Comparison of ENCODE assay signal across 9 mouse cellular contexts in genomic region chr17:87522500-87523091, GRCm38 (mm10).
DNase-seq lines count a peak whose midpoint lies in the region; ATAC-seq and TF ChIP-seq lines count a peak whose summit lies in the region.
"Had no signal": no experiment of that assay in that cellular context is flagged by ENCODE, and none has a peak within 500 bp of the region (broad histone marks: within the 10 kb centered on the region; RNA-seq: fewer than 3 reads in every experiment).

No protein-coding gene starts in this region.

- peak; percentile 20; the same call in 1 of the 2 replicates for ATAC-seq in kidney, postnatal 0 days (replicated peaks; ENCODE audit: low FRiP score, low read depth)
- ATAC-seq in hindbrain, embryonic 15.5 days (ENCODE audit: low FRiP score, low read depth): peak; percentile 46; the same call in 1 of the 2 replicates
- ATAC-seq in midbrain, embryonic 14.5 days (ENCODE audit: low FRiP score, low TSS enrichment): no peak; the same call in 1 of the 2 replicates
- ATAC-seq: Patski had no signal

- no peak overlapping the region for H3K9ac ChIP-seq in kidney, postnatal 0 days (ENCODE audit: low read depth, low read length)
- no peak overlapping the region for H3K9ac ChIP-seq in hindbrain, embryonic 15.5 days
- no peak overlapping the region; the same call in 1 of the 2 replicates for H3K9ac ChIP-seq in midbrain, embryonic 14.5 days (replicated peaks; ENCODE audit: low read length)

- TF ChIP-seq CTCF in kidney, postnatal 0 days (IDR thresholded peaks at IDR 0.05; ENCODE audit: low read depth): no peak; the same call in 1 of the 2 replicates

- H3K36me3 ChIP-seq in kidney, postnatal 0 days (ENCODE audit: insufficient read depth, low read length): no peaks in the 10 kb centered on the region
- H3K36me3 ChIP-seq in embryonic facial prominence, embryonic 10.5 days (replicated peaks): no peaks in the 10 kb centered on the region
- no peaks in the 10 kb centered on the region for H3K36me3 ChIP-seq in hindbrain, embryonic 15.5 days
- H3K36me3 ChIP-seq in midbrain, embryonic 14.5 days (ENCODE audit: control insufficient read depth, insufficient read depth, low read length): no peaks in the 10 kb centered on the region

- no peaks in the 10 kb centered on the region; the same call in 1 of the 2 replicates for H3K4me1 ChIP-seq in kidney, postnatal 0 days (replicated peaks; ENCODE audit: insufficient read depth, low read length)
- peaks cover 26% of the 10 kb centered on the region for H3K4me1 ChIP-seq in embryonic facial prominence, embryonic 10.5 days
- H3K4me1 ChIP-seq in hindbrain, embryonic 15.5 days (replicated peaks): peaks cover 20% of the 10 kb centered on the region
- peaks cover 18% of the 10 kb centered on the region for H3K4me1 ChIP-seq in midbrain, embryonic 14.5 days (ENCODE audit: control insufficient read depth, insufficient read depth, low read length)

- 26% methylated on average over 8 of the region's 8 CpGs for WGBS in kidney, postnatal 0 days
- WGBS in embryonic facial prominence, embryonic 10.5 days: 13% methylated on average over 8 of the region's 8 CpGs
- WGBS in hindbrain, embryonic 15.5 days: 13% methylated on average over 8 of the region's 8 CpGs
- whole genome bisulfite sequencing in midbrain, embryonic 14.5 days: 9% methylated on average over 8 of the region's 8 CpGs

- peak; percentile 45 for DNase-seq in kidney, postnatal 0 days (ENCODE audit: low spot score)
- DNase-seq in kidney, adult 8-10 months: no peak
- no peak for DNase-seq in embryonic facial prominence, embryonic 10.5 days (ENCODE audit: low spot score)
- peak; percentile 58 for DNase-seq in midbrain, embryonic 14.5 days
- no peak for DNase-seq in Muller cell, postnatal 12 days (ENCODE audit: inconsistent ontology term)
- DNase-seq in kidney, adult 11 months: no peak
- no peak for DNase-seq in adrenal gland, postnatal 10 days

- no peak overlapping the region for H3K27ac ChIP-seq in kidney, postnatal 0 days
- H3K27ac ChIP-seq in embryonic facial prominence, embryonic 10.5 days (replicated peaks): peak overlapping the region; percentile 75
- peak overlapping the region; percentile 76 for H3K27ac ChIP-seq in hindbrain, embryonic 15.5 days (replicated peaks)
- peak overlapping the region; percentile 80 for H3K27ac ChIP-seq in midbrain, embryonic 14.5 days (replicated peaks; ENCODE audit: low read depth, low read length)

- no peaks in the 10 kb centered on the region for H3K27me3 ChIP-seq in kidney, postnatal 0 days (ENCODE audit: insufficient read depth, low read length)
- H3K27me3 ChIP-seq in embryonic facial prominence, embryonic 10.5 days (replicated peaks; ENCODE audit: low read depth, poor library complexity, severe bottlenecking): peaks cover 26% of the 10 kb centered on the region
- H3K27me3 ChIP-seq in hindbrain, embryonic 15.5 days: no peaks in the 10 kb centered on the region
- H3K27me3 ChIP-seq in midbrain, embryonic 14.5 days (ENCODE audit: control insufficient read depth, insufficient read depth, low read length): no peaks in the 10 kb centered on the region
- H3K27me3 ChIP-seq: Patski had no signal

- H3K9me3 ChIP-seq in kidney, postnatal 0 days (replicated peaks; ENCODE audit: low read length): no peaks in the 10 kb centered on the region
- no peaks in the 10 kb centered on the region for H3K9me3 ChIP-seq in embryonic facial prominence, embryonic 10.5 days
- no peaks in the 10 kb centered on the region for H3K9me3 ChIP-seq in hindbrain, embryonic 15.5 days
- no peaks in the 10 kb centered on the region for H3K9me3 ChIP-seq in midbrain, embryonic 14.5 days (ENCODE audit: control insufficient read depth, low read length)

- H3K4me2 ChIP-seq in kidney, postnatal 0 days (ENCODE audit: low read length): no peak overlapping the region
- no peak overlapping the region for H3K4me2 ChIP-seq in hindbrain, embryonic 15.5 days
- H3K4me2 ChIP-seq in midbrain, embryonic 14.5 days (ENCODE audit: low read length): no peak overlapping the region

- no peak overlapping the region for H3K4me3 ChIP-seq in kidney, postnatal 0 days (replicated peaks; ENCODE audit: low read depth, low read length)
- no peak overlapping the region for H3K4me3 ChIP-seq in embryonic facial prominence, embryonic 10.5 days
- H3K4me3 ChIP-seq in hindbrain, embryonic 15.5 days: no peak overlapping the region
- H3K4me3 ChIP-seq in midbrain, embryonic 14.5 days (replicated peaks; ENCODE audit: low read depth, low read length): no peak overlapping the region

Comparison
In these comparisons a context has a peak if more than half of its experiments do, and no peak if none do; other contexts are left out.
1. DNase-seq: peak in kidney, postnatal 0 days (single experiment) and midbrain, embryonic 14.5 days (single experiment); none in kidney, adult 8-10 months (0 of 2), embryonic facial prominence, embryonic 10.5 days (single experiment), Muller cell, postnatal 12 days (single experiment), kidney, adult 11 months (single experiment) and adrenal gland, postnatal 10 days (single experiment).